Mouse (Mus musculus) testis, adult 2 months (tissue): ENCODE results near the gene Tubgcp4. TPM values are rescaled to one million over a fixed set of nuclear protein-coding genes. Genes with fewer than 3 reads are reported as not detected.

Experiments used
- H3K27ac ChIP-seq: fragments of 200-500 bp; 2 replicates; pipeline ENCODE4 v1.5.1; 2012; ENCODE audit warnings: low read depth, low read length; ENCODE audit not compliant: control insufficient read depth, insufficient read depth
- H3K27me3 ChIP-seq: fragments of 200-500 bp; 2 replicates; pipeline ENCODE4 v1.6.1; 2012; ENCODE audit warnings: mild to moderate bottlenecking, low read length, moderate library complexity; ENCODE audit not compliant: control insufficient read depth, insufficient read depth
- H3K36me3 ChIP-seq: fragments of 200-500 bp; 2 replicates; pipeline ENCODE4 v1.6.1; 2012; ENCODE audit warnings: mild to moderate bottlenecking, low read length; ENCODE audit not compliant: control insufficient read depth, insufficient read depth
- H3K4me1 ChIP-seq: fragments of 200-500 bp; 2 replicates; pipeline ENCODE4 v1.6.1; 2012; ENCODE audit warnings: low read length; ENCODE audit not compliant: control insufficient read depth, insufficient read depth
- H3K4me3 ChIP-seq: fragments of 200-500 bp; 2 replicates; pipeline ENCODE4 v1.5.1; 2012; ENCODE audit warnings: low read depth, mild to moderate bottlenecking, low read length, moderate library complexity, mixed read lengths; ENCODE audit not compliant: control insufficient read depth
- CTCF ChIP-seq: fragments of 200-500 bp; IDR thresholded peaks from 2 replicates; pipeline ENCODE4 v1.5.1; 2012; ENCODE audit warnings: low read depth, mild to moderate bottlenecking, inconsistent platforms, low read length, moderate library complexity; ENCODE audit not compliant: control insufficient read depth, insufficient read depth, insufficient replicate concordance
- POLR2A ChIP-seq: fragments of 200-500 bp; IDR thresholded peaks from 2 replicates; pipeline ENCODE4 v1.6.1; 2012; ENCODE audit warnings: low read depth, mild to moderate bottlenecking, inconsistent platforms, low read length, moderate library complexity; ENCODE audit not compliant: control insufficient read depth
- polyA plus RNA-seq: library from polyadenylated mRNA; depleted of rRNA; stranded (reverse); fragments of >200 nt; gene quantifications from 2 replicates; pipeline ENCODE4 v1.2.3, GENCODE M21; 2012; rRNA removed

Gene Tubgcp4
- polyA plus RNA-seq, 1 experiment = 36.3 TPM

DNA sequence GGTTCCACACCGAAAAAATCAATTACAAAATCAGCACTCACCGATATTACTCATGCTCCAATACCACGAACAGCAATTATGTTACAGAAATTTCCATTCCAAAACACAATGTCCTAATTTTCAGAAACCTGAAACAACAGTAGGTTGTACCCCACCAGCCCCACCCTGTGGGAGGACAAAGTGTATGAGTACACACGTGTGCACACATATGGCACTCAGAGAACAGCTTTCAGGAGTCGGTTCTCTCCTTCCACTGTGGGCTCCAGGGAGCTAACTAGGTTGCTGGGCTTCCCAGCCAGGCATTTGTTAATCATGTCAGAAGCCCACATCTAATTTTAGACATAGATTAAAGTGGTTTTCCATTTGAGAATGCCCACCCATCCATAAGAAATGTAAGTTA lies 73.6 kb downstream of the Tubgcp4 start:
- H3K4me1 ChIP-seq = no peaks in the 10 kb centered on the region
- no peak overlapping the region for H3K27ac ChIP-seq
- TF ChIP-seq CTCF = no peak
- TF ChIP-seq POLR2A = no peak
- H3K36me3 ChIP-seq = peaks cover 4% of the 10 kb centered on the region
- H3K27me3 ChIP-seq = no peaks in the 10 kb centered on the region
- no peak overlapping the region for H3K4me3 ChIP-seq

Other genes starting within 250 kb of the Tubgcp4 start
- gene Ubr1, start 199.9 kb upstream of the Tubgcp4 start, polyA plus RNA-seq = 12.6 and 16.4 TPM in 2 replicates
- gene Tmem62, start 193.6 kb upstream of the Tubgcp4 start, polyA plus RNA-seq = 2.2 and 3.6 TPM in 2 replicates
- 11.0 and 11.7 TPM in 2 replicates for gene Ccndbp1, start 162.3 kb upstream of the Tubgcp4 start, polyA plus RNA-seq
- not detected in 2 replicates for gene Epb42, start 133.6 kb upstream of the Tubgcp4 start, polyA plus RNA-seq
- gene Tgm5, start 84.8 kb upstream of the Tubgcp4 start, polyA plus RNA-seq = not detected in 2 replicates
- 0.41 and 0.65 TPM in 2 replicates for gene Tgm7, start 60.9 kb upstream of the Tubgcp4 start, polyA plus RNA-seq
- gene Adal, start 30.2 kb upstream of the Tubgcp4 start, polyA plus RNA-seq = 4.4 and 6.1 TPM in 2 replicates
- gene Lcmt2, start 30.0 kb upstream of the Tubgcp4 start, polyA plus RNA-seq = 1.6 and 1.9 TPM in 2 replicates
- 2.4 and 2.8 TPM in 2 replicates for gene Zscan29, start 471 bp downstream of the Tubgcp4 start, polyA plus RNA-seq
- gene Trp53bp1, start 100.8 kb downstream of the Tubgcp4 start, polyA plus RNA-seq = 57.6 and 58.2 TPM in 2 replicates
- gene Map1a, start 118.9 kb downstream of the Tubgcp4 start, polyA plus RNA-seq = 1.2 and 1.6 TPM in 2 replicates
- gene Ppip5k1, start 184.7 kb downstream of the Tubgcp4 start, polyA plus RNA-seq = 29.7 and 33.1 TPM in 2 replicates
- gene Ckmt1, start 187.1 kb downstream of the Tubgcp4 start, polyA plus RNA-seq = 0.31 and 1.1 TPM in 2 replicates
- 0.11 and 0.12 TPM in 2 replicates for gene Strc, start 216.5 kb downstream of the Tubgcp4 start, polyA plus RNA-seq
- 223 and 230 TPM in 2 replicates for gene Pdia3, start 243.1 kb downstream of the Tubgcp4 start, polyA plus RNA-seq
- 111 and 151 TPM in 2 replicates for gene Catsper2, start 243.1 kb downstream of the Tubgcp4 start, polyA plus RNA-seq